Mouse (Mus musculus) thymus, postnatal 0 days (tissue): Measurements from ENCODE around the gene Hspb6. TPM values are rescaled to one million over a fixed set of nuclear protein-coding genes. Genes with fewer than 3 reads are reported as not detected.

Experiments
- DNase-seq: peaks from one replicate; pipeline ENCODE4 v3.0.0-alpha.2; 2015; ENCODE audit warnings: low spot score
- polyA plus RNA-seq: library from polyadenylated mRNA; unstranded; fragments of >200 nt; fragmentation: Nextera tagmentation; extraction: Ambion mirVana; gene quantifications from 2 replicates; pipeline ENCODE4 v1.2.1, GENCODE M21; 2015

Gene Hspb6
- polyA plus RNA-seq, result 6.9 and 7.5 TPM in 2 replicates

GRCm38 (mm10) chr7:30552102-30553020, at the start of gene Hspb6, which contains the start of gene Proser3:
Gene Hspb6 (plus strand): TSS chr7:30552178.
Gene Proser3 (minus strand): TSS chr7:30552299.
- peak; percentile 98 for DNase-seq

- DNase-seq, result no peak
Observed at GRCm38 (mm10) chr7:30508061-30508460, 43.9 kb upstream of the Hspb6 start.

- DNase-seq, result no peak
Observed at GRCm38 (mm10) chr7:30515003-30515760, 36.8 kb upstream of the Hspb6 start.

- no peak for DNase-seq
Observed at GRCm38 (mm10) chr7:30518325-30518724, 33.7 kb upstream of the Hspb6 start.

- no peak for DNase-seq
Observed at GRCm38 (mm10) chr7:30520396-30520795, 31.6 kb upstream of the Hspb6 start.

- DNase-seq, result no peak
Observed at GRCm38 (mm10) chr7:30520856-30521255, 31.1 kb upstream of the Hspb6 start.

GRCm38 (mm10) chr7:30522871-30523270, 29.1 kb upstream of the Hspb6 start:
- no peak for DNase-seq

- no peak for DNase-seq
Observed at GRCm38 (mm10) chr7:30524487-30524886, 27.5 kb upstream of the Hspb6 start.

- DNase-seq, result peak; percentile 21
Observed at GRCm38 (mm10) chr7:30525954-30526353, 26.0 kb upstream of the Hspb6 start.

- no peak for DNase-seq
Observed at GRCm38 (mm10) chr7:30526399-30526798, 25.6 kb upstream of the Hspb6 start.

GRCm38 (mm10) chr7:30526981-30527380, 25.0 kb upstream of the Hspb6 start:
- DNase-seq, result no peak

- no peak for DNase-seq
Observed at GRCm38 (mm10) chr7:30531291-30531815, 20.6 kb upstream of the Hspb6 start.

GRCm38 (mm10) chr7:30532931-30533330, 19.0 kb upstream of the Hspb6 start:
- no peak for DNase-seq

GRCm38 (mm10) chr7:30533941-30534632, 17.9 kb upstream of the Hspb6 start:
- DNase-seq, result no peak

- DNase-seq, result peak; percentile 99
Observed at GRCm38 (mm10) chr7:30534633-30535577, 17.1 kb upstream of the Hspb6 start, which contains the start of gene Arhgap33. Gene Arhgap33 (minus strand): TSS chr7:30535060.

- DNase-seq, result no peak
Observed at GRCm38 (mm10) chr7:30540572-30540971, 11.4 kb upstream of the Hspb6 start.

- DNase-seq, result no peak
Observed at GRCm38 (mm10) chr7:30544327-30544726, 7.7 kb upstream of the Hspb6 start.

GRCm38 (mm10) chr7:30549880-30550279, 2.1 kb upstream of the Hspb6 start:
- DNase-seq, result no peak

GRCm38 (mm10) chr7:30550603-30551002, 1.4 kb upstream of the Hspb6 start:
- no peak for DNase-seq
